Mouse (Mus musculus) adipocyte (in vitro differentiated cells): ENCODE data around the gene Igsf21.

Source experiments
- DNase-seq: peaks from one replicate; pipeline ENCODE4 v3.0.0-alpha.2; 2016; ENCODE audit warnings: low spot score

Gene Igsf21

DNA sequence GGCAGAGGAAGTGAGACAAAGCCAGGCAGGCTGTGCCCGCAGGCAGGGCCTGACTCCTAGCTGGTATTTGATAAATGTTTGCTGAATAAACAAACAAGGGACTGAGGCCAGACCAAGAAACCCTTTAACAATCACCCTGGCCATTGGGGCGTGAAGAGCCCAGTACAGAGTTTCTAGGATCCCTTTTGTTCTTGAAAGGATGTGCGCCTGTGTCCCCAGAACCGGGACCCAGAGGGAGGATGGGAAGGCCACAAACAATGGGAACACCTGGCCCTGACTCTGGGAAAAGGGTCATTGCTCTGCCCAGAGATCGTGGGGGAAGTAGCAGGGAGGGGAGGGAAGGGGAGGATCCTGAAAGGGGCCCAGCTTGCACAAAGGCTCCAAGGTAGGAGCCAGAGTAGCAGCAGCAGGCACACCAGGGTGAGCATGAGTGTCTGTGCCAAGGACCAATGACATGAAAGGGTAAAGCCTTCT is 269.2 kb downstream of the Igsf21 start:
- DNase-seq, result no peak
